Mouse (Mus musculus): ENCODE data around the gene Tnp2.

DNA sequence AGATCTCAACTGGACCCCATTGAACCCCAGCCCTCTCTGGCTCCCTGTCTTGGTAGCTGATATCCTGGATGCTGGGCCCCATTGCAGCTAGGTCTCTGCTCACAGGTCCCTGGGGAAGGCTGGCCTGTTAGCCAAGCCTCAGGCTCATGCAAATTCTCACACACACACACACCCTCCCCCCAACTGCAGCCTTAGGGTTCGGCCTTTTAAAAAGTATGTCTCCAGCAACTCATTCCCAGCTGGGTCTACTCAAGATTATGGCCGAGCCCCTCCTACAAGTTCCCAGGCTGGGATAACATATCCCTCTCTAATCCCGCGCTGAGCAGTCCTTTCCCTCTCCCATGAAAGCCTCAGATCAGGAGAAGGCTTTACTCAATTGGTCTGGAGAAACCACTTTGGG is 32.9 kb upstream of the Tnp2 start:
- TF ChIP-seq CTCF (IDR thresholded peaks at IDR 0.05; ENCODE audit: low read depth) (no peak), EP300 (optimal IDR thresholded peaks at IDR 0.05) (no peak)
